Mouse (Mus musculus) layer of hippocampus, postnatal 14 days (tissue): ENCODE results near the gene Aldh4a1. TPM values are rescaled to one million over a fixed set of nuclear protein-coding genes. Genes with fewer than 3 reads are reported as not detected.

Experiments used
- DNase-seq, 2 experiments: peaks; one replicate each; pipeline ENCODE4 v3.0.0; 2021 to 2022; ENCODE audit warnings: low spot score in 2 of 2, mixed read lengths in 1 of 2
- total RNA-seq, 2 experiments: library from RNA; stranded (reverse); gene quantifications; 2 replicates each; pipeline ENCODE4 v1.2.3; 2021

The Aldh4a1 gene
- total RNA-seq, 2 experiments from 2014 or later: 19.1 to 19.4 TPM

- DNase-seq: no peak
Measured at GRCm38 (mm10) chr4:139587773-139588172, 34.9 kb upstream of the Aldh4a1 start.

DNA sequence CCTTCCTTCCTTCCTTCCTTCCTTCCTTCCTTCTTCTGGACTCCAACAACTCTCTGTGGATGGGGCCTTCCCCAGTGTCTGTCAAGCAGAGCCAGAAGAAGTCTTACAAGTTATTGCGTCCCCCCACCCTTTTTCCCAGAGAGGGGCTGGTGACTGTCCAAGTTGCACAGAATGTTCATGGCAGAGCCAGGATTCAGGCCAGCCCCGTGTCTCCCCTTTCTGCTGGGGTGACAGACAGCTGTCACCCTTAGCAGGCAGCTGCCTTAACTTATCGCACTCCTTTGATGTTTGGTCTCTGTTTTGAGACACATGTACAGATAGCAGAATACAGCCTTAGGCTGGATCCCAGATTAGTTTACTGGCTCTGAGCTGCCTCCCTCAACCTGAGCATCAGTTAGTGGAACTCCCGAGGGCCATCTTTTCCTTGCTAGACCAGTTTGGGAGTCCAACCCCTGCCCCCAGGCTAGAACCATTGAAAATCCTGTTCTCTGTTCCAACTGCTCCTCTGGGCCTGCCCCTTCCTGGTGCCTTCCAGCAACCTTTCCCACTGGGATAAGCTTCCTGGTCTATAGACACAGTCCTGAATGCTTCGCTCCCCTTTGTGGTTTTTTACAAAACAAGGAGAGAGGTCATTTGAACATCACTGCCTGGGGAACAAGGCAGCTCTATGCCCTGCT, 33.2 kb upstream of the Aldh4a1 start:
- DNase-seq: no peak

DNA sequence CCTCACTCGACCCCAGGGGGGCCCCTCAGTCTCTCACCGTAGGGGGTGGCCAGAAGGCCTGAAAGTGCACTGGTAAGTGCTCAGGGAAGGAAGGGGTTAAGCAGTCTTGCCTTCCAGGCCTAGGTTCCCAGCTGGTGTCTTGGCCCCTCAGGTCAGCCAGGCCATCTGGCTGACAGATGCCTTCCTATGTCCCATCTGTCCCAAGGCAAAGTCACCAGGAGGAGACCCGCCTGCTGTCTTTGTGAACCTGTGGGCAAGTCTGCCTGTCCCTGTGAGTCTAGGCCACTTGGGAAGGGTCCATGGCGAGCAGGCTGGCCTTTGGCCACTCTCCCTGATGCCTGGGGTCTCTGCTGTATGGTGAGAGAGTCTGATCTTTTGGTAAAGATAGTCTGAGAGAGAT, 32.2 kb upstream of the Aldh4a1 start:
- no peak for DNase-seq

DNA sequence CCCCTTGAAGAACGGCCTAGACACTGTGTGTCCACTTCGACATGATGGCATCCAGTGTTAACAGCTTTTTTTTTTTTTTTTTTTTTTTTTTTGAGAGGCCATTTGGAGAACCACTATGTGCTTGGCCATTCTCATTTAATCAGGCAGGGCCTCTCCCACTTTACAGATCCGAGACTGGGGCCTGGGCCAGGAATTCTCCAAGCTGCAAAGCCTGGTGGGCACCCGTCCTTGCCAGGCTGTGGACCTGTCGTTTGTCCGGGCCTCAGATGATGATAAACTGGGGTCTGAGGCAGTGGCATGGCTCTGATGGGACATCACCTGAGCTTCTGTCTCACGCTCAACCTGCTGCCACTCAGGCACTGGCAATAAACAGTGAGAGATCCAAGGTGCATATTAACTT, 29.8 kb upstream of the Aldh4a1 start:
- DNase-seq: no peak

- DNase-seq: no peak
Measured at GRCm38 (mm10) chr4:139593383-139593782, 29.3 kb upstream of the Aldh4a1 start.

DNA sequence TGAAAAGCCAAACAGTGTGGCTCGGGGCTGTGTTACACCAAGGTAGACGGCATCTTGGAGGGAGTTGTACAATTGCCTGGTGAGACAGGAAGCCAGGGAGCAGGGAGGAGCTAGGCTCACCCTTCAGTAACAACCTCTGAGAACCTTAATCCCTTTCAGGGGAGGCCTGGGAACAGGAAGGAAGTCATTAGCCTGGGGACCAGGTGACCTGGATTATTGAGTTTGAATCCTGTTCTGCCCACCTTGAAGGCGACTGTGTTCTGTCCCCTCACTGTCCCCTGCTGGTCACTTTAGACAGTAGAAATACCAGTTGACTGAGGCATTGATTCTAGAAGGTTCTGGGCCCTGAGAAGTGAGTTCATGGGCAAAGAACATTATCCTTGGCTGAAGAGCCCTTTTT, 28.6 kb upstream of the Aldh4a1 start:
- DNase-seq: no peak

GRCm38 (mm10) chr4:139596715-139597114, 26.0 kb upstream of the Aldh4a1 start:
- no peak for DNase-seq

GRCm38 (mm10) chr4:139597286-139598284, 25.1 kb upstream of the Aldh4a1 start:
- no peak for DNase-seq

GRCm38 (mm10) chr4:139598356-139598755, 24.3 kb upstream of the Aldh4a1 start:
- DNase-seq: no peak

DNA sequence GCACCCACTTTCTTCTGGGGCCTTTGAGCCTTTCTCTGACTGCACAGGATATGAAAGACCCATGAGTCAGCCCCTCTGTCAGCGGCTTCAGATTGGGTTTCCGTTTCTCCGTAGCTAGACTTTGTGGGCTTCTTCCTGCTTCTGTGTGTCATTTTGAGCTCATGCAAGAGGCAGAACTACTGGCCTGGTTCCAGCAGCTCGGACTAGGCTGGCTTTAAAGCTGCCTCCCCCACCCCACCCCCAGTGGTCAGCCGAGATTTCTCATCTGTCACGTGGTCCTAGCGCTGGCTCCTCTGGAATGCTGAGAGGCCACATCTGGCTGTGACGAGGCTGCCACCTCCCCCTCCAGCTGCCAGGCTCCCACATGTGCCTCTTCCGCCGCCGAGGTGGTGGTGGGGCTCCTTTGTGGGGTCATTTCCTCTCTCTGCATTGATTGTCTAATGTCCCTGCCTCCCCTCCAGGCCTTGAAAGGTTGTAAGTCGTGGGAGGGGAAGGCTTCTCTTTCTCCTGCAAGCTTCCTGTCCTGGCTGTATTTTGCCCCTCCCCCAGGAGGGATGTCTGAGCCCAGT, 23.6 kb upstream of the Aldh4a1 start:
- peak in 1 of 2 experiments; percentile 37 for DNase-seq

DNA sequence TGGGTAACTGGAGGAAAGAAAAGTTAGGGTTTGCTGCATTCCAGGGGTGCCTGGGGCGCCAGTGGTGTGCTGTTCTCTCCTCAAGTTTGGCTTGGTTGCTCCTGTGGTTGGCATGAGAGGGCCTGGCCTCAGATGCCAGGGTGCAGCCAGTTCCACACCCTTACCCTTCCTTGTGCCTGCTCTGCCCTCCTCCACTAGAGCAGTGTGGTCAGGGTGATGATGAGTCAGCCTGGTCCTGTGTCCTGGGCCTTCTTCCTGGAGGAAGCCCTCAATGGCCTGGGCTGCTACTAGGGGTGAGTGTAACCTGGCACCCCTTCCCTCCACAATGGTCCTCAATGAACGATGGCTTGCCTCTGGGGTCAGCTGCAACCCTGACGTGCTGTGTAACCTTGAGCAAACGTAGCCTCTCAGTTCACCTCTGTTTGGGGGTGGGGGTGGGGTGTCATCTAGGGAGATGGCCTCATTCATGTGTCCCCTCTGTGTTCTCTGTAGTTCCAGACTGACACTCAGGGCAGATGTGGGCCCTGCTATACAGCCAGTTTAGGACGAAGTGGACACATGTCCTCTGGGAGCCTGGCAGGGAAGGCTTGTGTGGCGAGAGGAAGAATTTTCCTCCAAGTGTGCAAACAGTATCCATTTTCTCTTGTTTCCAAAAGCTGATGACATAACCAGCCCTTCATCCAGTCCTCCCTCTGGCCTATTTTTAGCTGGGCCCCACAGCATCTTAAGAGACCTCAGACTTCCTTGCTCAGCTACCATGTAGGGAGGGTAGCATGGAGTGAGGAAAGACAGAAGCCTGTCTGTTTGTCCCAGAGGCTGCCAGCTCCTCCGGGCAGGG, 20.9 kb upstream of the Aldh4a1 start:
- DNase-seq: no peak

- DNase-seq: peak in 1 of 2 experiments; percentile 42
Measured at GRCm38 (mm10) chr4:139602357-139603244, 20.1 kb upstream of the Aldh4a1 start, which contains the start of gene Gm21969. Gm21969 (plus strand) TSS chr4:139603186.

GRCm38 (mm10) chr4:139605216-139605615, 17.4 kb upstream of the Aldh4a1 start:
- DNase-seq: no peak

GRCm38 (mm10) chr4:139606732-139607131, 15.9 kb upstream of the Aldh4a1 start:
- no peak for DNase-seq

- DNase-seq: no peak
Measured at GRCm38 (mm10) chr4:139608975-139609374, 13.7 kb upstream of the Aldh4a1 start.

GRCm38 (mm10) chr4:139610954-139611353, 11.7 kb upstream of the Aldh4a1 start:
- DNase-seq: no peak

- DNase-seq: peak; percentile 81 to 89
Measured at GRCm38 (mm10) chr4:139611542-139611953, 11.1 kb upstream of the Aldh4a1 start.

DNA sequence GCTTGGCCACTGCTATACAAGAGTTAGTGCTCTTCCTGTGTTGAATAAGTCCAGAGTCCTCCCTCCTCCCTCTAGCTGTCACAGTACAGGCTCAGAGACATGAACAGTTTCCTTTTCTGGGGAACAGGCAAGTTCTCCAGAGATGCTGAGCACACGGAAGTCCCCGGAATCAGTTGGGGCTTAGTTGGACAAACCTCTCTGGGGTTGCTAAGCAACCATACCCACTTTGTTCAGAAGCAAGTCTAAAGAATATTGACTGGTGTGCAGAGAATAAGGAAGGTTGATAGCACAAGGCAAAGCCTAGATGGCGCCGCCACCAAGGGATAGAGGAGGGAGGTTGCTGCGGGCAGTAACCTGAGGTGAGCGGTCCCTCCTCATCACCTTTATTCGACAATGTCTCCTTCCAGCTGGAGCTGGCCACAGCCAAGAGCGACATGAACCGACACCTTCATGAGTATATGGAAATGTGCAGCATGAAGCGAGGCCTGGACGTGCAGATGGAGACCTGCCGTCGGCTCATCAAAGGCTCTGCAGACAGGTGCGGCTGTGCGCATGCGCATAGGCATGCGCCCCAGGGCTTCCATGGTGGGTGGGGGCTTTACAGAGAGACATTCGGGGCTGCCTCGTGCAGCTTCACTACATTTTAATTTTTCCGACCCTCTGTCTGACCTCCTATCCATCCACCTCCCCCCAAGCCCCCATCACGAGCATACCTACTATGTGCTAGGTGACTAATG, 8.0 kb upstream of the Aldh4a1 start:
- DNase-seq: no peak
